Mouse (Mus musculus) erythroid progenitor cell, adult 5-6 weeks (primary cell): ENCODE measurements at regions not wholly inside any gene's neighbourhood (a gene's known extent, or its start where the extent isn't known, plus 50 kb on each side); places are given as distances from the start of the nearest gene placed in this dataset.
"Not testable (repeated sequence)": the region's sequence is repeated elsewhere in the genome, so short reads cannot be mapped to it uniquely, and the experiment has no call there.

Source experiments
- ATAC-seq: replicated peaks from 2 replicates; pipeline ENCODE4 v1.8.0; 2016; ENCODE audit warnings: moderate number of reproducible peaks, mild to moderate bottlenecking, moderate TSS enrichment, inconsistent platforms; ENCODE audit not compliant: poor library complexity, low FRiP score, severe bottlenecking

DNA sequence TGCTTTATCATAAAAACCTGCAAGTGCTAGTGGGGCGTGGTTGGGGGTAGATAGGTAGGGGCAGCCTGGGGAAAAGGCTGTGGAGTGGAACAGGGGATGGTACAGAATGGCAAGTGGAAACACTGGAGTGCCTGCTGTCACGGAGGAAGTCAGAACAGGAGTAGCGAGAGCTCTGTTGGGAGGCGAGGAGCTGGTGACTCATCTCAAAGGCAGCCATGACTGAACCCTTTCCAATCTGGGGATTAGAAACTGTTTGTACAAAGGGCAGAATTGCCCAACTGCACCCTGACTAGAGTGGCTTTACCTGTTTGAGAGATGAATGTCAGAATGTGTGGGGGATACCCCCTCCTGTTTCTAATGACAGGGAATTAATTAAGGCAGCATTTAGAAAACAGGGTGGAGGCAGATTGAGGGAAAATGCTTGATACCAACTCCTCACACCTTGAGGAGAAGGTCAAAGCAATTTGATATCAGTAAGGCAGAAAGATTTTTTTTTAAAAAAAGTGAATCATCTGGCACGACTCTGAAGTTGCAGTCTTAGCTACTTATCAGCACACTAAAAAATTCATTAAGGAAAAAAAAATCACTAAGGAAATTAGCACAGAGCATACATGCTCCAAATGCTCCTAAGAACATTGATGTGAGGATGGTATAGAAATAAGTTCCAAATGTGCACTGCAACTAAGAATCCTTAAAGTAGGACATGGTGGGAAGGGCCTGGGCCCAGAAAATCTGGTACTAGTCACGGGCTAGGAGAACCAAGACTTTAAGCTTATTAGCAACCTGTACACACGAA, 54.7 kb upstream of the Usp25 start:
- ATAC-seq, result no peak

- no peak for ATAC-seq
Measured at GRCm38 (mm10) chr16:76957491-76957890, 56.0 kb upstream of the Usp25 start.

GRCm38 (mm10) chr16:76957090-76957489, 56.4 kb upstream of the Usp25 start:
- no peak for ATAC-seq

GRCm38 (mm10) chr16:76950836-76951486, 62.5 kb upstream of the Usp25 start:
- ATAC-seq, result no peak

- ATAC-seq, result no peak
Measured at GRCm38 (mm10) chr16:76947011-76947410, 66.5 kb upstream of the Usp25 start.

DNA sequence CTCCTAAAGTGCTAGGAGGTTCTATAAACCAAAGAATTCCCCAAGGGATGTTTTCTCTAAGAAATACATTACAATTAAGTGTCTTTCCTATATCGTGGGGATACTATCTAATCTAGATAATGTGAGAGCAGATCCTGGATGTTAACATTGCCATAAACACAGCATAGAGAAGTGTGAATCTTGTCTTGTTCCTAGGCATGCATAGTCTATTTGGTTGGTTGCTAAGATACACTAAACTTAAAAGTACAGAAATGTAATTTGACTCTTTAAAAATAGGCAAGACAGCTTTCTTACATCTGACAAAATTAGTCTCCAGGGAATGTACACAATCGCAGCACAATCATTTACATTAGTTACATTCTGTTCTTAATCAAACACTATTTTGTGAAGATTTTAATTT, 75.4 kb upstream of the Usp25 start:
- no peak for ATAC-seq

DNA sequence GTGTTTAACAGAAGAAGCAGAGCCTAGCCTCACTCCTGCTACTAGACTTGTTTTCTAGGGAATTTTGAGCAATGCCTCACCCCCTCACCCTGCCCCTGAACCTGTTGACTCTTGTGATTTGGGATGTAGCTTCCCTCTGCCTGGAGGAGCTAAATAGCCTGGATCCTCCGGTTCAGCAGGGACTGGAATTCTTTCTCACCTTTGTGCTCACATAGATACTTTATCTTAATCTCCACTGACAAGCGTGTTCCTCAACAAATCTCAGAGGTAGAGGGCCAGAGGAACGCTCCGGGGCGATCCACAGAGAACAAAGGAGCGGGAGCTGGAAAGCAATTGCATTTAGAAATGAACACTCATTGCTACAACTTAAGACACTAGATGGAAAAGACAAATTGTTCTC, 85.6 kb upstream of the Usp25 start:
- ATAC-seq, result no peak

GRCm38 (mm10) chr16:76920137-76920536, 93.4 kb upstream of the Usp25 start:
- ATAC-seq, result not testable (repeated sequence)

GRCm38 (mm10) chr16:76918598-76918997, 94.9 kb upstream of the Usp25 start:
- ATAC-seq, result no peak

GRCm38 (mm10) chr16:76914311-76914710, 99.2 kb upstream of the Usp25 start:
- ATAC-seq, result no peak

DNA sequence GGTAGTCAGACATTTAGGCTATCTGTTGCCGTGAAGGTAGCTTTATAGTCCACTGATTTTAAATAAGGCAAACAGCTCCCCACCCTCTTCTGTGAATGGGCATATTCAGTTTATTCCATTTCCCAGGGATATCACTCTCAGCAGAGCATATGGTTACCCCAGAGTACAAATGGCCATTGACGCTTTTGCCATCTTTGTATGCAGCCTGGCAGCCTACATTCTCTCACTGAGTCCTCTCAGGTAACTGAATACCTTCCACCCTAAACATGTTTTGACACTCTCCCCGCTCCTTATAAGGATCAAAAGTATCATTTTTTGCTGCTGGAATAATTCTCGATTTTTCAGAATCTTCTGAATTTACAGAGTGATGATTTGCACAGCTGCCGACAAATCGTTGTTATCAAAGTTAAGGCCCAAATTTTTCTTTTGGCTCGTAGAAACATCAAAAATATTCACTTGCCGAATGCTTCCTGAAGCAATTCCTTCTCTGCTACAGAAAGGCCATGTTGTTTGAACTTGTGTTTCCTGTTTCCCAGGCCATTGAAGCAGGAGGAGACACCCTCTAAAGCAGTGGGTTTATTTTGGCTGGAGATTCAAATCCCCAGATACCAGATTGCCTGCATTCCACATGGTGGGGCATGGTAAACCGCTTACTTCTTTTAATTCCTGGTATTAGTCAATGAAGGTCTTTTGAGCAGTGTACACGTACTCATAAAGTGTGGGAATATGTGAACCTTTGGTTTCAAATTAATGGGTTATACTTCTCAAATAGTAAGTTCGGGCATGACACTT, 108.1 kb upstream of the Usp25 start:
- no peak for ATAC-seq

- no peak for ATAC-seq
Measured at GRCm38 (mm10) chr16:76899083-76899482, 114.4 kb upstream of the Usp25 start.

- no peak for ATAC-seq
Measured at GRCm38 (mm10) chr16:76896305-76896704, 117.2 kb upstream of the Usp25 start.

DNA sequence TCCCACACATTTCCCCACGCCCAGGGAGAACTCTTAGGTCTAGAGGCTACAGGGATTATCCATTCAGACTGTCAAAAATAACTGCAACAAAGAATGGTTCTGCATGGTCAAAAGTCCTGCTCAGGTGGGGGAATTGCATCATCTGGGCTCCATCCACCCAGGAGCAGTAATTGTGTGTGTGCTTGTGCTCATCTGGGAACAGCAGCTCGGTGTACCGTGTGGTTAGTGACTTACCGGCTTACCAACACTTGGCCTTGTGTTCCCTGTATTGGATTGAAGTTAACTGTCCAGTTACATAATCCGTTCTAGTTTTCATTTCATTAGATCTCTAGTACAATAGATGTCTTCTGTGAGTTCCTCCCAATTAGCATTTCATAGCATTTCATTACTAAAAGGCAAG, 117.7 kb upstream of the Usp25 start:
- no peak for ATAC-seq

GRCm38 (mm10) chr16:76878576-76878975, 134.9 kb upstream of the Usp25 start:
- no peak for ATAC-seq

GRCm38 (mm10) chr16:76875397-76876018, 138.0 kb upstream of the Usp25 start:
- ATAC-seq, result no peak

DNA sequence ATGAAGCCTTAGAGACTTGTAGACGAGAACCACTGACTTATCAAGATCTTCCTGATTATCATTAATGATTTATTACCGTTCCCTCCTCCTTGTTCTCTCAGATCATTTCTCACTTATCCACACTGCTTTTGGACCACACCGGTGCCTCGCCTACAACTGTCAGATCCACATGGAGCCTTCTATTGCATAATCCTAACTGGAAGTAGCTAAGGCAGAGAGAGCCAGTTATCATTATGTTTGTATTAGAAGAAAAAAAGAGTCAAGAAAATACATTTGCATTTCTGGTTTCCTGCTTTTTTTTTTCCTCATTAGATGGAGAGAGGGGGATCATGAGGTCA, 147.1 kb upstream of the Usp25 start:
- no peak for ATAC-seq

GRCm38 (mm10) chr16:76865731-76866464, 147.6 kb upstream of the Usp25 start:
- no peak for ATAC-seq

DNA sequence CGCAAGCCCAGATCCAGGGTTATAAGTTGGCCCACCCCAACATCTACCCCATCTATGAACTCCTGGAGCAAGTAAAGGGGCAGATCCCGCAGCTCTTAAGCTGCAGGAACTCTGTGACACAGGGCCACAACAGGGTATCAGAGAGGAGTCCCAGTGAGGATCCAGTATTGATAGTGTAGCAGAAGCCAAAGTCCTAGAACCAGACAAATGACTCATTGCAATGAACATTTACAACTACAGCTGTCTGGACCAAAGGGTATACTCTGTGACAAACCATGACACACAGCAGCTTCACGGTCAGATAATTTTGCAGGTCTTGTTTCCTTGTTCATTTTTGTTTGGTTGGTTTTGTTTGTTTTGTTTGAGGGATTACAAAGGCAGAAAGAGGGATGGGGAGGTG, 149.1 kb upstream of the Usp25 start:
- no peak for ATAC-seq

GRCm38 (mm10) chr16:76855797-76856196, 157.7 kb upstream of the Usp25 start:
- ATAC-seq, result no peak
